Mouse (Mus musculus): Measurements from ENCODE around the gene Dab2ip.

The Dab2ip gene

DNA sequence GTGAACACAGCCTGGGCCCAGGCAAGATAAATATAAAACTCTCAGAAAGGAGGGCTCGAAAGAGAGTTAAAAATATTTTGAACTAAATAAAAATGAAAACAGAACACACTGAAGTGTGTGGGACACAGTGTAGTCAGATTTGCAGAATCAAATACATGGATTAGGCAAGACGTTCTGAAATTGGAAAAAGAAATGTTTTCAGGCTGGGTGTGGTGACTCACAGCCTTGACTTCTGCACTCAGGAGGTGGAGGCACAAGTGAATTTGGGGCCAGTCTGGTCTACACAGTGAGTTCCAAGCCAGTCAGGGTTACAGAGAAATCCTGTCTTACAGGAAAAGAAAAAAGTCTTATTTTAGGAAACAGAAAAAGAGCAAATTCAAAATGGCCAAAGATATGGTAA, 212.5 kb downstream of the Dab2ip start:
- Histone ChIP-seq H3K36me3 (ENCODE audit: control insufficient read depth, insufficient read depth, low read length, poor library complexity, severe bottlenecking) (no peaks in the 10 kb centered on the region), H3K27me3 (ENCODE audit: control insufficient read depth, insufficient read depth, low read length, poor library complexity, severe bottlenecking) (no peaks in the 10 kb centered on the region)
- DNase-seq (ENCODE audit: low read depth, low spot score), result no peak

GRCm38 (mm10) chr2:35775651-35776055, 217.6 kb downstream of the Dab2ip start:
- no peak for DNase-seq (ENCODE audit: low read depth, low spot score)
- H3K27me3 ChIP-seq (ENCODE audit: control insufficient read depth, insufficient read depth, low read length, poor library complexity, severe bottlenecking), result no peaks in the 10 kb centered on the region
- H3K36me3 ChIP-seq (ENCODE audit: control insufficient read depth, insufficient read depth, low read length, poor library complexity, severe bottlenecking), result no peaks in the 10 kb centered on the region

DNA sequence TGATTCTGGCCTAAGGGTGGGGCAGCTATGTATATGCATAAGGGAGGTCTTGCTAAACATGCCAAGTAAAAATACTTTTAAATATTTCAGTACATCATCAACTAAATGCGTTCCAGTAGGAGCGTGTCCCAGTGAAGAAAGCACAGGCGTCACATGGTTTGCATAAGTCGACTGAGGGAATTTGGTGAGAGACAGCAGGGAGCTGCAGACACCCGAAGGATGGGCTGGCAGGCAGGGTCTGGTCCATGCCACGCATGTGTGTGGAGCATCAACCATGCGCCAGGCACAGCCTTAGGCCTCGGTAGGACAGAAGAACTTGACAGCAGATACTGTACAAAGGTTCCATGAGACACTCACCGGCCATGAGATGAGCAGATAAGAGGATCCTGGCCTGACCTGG, 218.9 kb downstream of the Dab2ip start:
- Histone ChIP-seq H3K27me3 (ENCODE audit: control insufficient read depth, insufficient read depth, low read length, poor library complexity, severe bottlenecking) (no peaks in the 10 kb centered on the region), H3K36me3 (ENCODE audit: control insufficient read depth, insufficient read depth, low read length, poor library complexity, severe bottlenecking) (no peaks in the 10 kb centered on the region)
- DNase-seq (ENCODE audit: low read depth, low spot score), result no peak

DNA sequence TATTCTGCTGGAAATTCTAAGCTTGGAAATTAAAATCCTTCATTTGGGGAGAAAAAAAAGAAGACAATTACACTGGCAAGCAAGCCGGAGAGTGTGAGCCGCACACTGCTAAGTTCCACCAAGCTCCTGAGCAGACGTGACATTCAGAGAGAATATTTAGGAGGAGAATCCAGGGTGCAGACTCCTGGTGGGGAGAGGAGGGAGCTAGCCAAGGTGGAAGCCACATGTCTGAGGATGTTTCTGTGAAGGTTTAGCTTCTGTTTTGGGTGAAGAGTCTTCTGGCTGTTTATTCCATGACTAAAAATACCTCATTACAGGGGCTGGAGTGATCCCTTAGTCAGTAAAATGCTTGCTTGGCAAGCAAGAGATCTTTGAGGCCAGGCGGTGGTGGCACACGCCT, 221.2 kb downstream of the Dab2ip start:
- DNase-seq (ENCODE audit: low read depth, low spot score), result no peak
- Histone ChIP-seq H3K27me3 (ENCODE audit: control insufficient read depth, insufficient read depth, low read length, poor library complexity, severe bottlenecking) (no peaks in the 10 kb centered on the region), H3K36me3 (ENCODE audit: control insufficient read depth, insufficient read depth, low read length, poor library complexity, severe bottlenecking) (no peaks in the 10 kb centered on the region)

Data from splenic B cell, adult 2 months (primary cell).